Mouse (Mus musculus): ENCODE results near the gene Aspg. TPM values are rescaled to one million over a fixed set of nuclear protein-coding genes. Genes with fewer than 3 reads are reported as not detected.

Aspg gene
- total RNA-seq (2021): 35.6 and 47.0 TPM in 2 replicates
- long read RNA-seq, transcript Aspg-201 (15 exons, 2,722 nt): major isoform, 106 of 192 reads
- long read RNA-seq, partial matches to known transcripts: 32 of 192 reads
- long read RNA-seq, other reads (novel, unspliced or antisense): 54 of 192 reads

DNA sequence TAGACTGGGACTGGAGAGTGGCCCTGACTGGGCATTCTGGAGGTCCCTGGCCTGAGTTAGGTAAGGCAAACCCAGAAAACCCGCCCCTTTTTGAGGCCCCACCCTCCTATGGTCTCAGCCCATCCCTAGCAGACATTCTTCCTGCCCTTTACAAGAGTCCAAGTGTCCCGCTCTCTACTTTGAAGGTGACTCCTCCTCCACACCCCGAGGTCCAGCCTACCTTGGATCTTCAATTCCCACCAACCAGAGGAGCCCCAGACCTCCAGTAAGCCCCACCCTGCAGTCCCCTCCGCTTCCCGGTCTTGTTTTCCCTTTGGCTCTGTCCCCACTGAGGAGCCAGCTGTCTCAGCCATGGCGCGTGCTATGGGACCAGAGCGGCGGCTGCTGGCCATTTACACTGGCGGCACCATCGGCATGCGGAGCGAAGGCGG, at the start of gene Aspg:
Gene Aspg (plus strand): TSS at position 139 of the 431 bp plus-strand sequence.
- DNase-seq: no peak

DNA sequence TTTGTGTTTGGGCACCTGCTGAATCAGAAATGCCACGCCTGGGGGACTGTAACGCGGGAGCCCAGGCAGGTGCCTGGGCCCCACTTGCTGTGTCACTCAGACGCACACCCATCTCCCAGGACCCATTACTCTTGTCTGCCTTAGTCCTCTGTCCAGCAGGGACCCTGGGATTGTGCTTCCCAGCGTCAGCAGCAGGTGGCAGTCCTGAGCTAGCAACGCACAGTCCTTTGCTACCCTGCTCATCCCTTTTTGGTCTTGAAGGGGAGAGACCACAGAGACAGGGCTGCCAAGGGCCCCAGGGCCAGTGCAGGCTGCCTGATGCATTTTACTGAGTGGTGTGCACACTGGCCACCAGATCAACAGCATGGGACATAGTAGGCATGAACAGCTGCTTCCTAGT, 28.8 kb upstream of the Aspg start:
- peak; percentile 84 for DNase-seq

DNA sequence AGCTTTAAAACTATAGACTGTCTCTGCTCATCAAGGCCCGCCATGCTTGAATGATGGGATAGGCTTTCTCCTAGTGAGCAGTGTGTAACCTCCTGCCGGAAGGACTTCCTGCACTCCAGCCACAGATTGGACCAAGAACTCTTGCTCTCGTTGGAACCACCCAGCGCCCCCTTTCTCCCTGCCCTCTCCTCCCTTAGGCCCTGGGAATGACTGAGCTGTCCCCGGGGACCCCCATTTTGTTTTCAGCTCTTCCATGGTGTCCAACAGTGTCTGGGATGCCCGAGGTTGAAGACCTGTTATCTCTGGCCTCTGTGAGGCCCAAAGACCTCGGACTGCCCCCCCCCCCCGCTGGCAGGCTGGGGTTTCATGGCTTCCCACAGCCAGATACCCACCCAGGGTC, 26.6 kb upstream of the Aspg start:
- no peak for DNase-seq

DNA sequence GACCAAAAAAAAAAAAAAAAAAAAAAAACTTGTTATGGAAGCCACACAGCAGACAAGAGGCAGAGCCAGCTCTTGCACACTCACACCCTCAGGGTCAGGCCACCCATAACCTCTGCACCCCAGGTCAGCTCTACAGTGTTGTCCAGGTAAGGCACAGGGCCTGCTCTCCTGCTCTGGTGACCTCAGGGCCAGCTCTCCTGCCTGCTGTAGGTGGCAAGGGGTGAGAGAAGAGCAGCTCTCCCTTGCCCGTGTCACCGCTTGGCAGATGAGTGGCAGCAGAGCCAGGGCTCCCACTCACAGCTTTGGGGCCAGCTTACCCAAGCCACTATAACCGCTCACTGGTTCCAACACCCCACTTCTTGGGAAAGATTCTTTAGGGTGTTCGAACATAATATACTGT, 25.6 kb upstream of the Aspg start:
- DNase-seq: no peak

DNA sequence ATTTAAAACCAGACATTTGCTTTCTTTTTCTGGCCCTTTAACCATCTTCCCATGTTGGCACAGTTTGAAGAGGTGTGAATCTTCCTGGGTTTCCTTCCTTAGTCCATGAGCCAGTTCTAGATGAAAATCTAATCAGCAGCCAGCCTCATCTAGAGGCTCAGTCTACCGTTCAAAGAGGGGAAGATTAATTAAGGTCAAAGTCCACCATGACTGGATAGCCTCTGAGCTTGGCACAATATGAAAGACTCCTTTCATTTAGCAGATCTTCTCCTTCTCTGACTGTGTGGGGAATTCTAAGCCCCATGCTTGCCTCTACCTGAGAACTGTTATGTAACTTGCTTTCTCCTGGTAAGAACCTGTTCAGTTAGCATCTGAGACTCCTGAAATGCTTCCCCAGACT, 24.2 kb upstream of the Aspg start:
- DNase-seq: no peak

- DNase-seq: no peak
Observed at GRCm38 (mm10) chr12:112086250-112086649, 20.2 kb upstream of the Aspg start.

DNA sequence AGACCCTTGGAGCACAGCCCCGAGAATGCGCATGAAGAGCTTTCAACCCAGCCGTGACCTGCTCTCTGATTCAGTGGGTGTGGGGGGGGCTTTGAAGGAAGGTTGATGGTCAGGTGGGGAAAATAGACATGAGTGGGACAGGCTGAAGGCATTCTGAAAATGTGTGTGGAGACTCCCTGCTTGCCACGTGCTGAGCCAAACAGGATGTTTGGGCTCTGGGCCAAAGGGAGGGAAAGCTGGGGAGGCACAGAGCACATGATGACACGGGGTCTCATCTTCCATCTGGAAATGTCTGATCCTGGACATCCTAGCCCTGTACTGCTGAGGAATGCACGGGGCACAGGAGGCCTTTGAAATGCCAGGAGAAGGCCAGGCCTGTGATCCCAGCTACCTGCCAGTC, 19.8 kb upstream of the Aspg start:
- DNase-seq: no peak

DNA sequence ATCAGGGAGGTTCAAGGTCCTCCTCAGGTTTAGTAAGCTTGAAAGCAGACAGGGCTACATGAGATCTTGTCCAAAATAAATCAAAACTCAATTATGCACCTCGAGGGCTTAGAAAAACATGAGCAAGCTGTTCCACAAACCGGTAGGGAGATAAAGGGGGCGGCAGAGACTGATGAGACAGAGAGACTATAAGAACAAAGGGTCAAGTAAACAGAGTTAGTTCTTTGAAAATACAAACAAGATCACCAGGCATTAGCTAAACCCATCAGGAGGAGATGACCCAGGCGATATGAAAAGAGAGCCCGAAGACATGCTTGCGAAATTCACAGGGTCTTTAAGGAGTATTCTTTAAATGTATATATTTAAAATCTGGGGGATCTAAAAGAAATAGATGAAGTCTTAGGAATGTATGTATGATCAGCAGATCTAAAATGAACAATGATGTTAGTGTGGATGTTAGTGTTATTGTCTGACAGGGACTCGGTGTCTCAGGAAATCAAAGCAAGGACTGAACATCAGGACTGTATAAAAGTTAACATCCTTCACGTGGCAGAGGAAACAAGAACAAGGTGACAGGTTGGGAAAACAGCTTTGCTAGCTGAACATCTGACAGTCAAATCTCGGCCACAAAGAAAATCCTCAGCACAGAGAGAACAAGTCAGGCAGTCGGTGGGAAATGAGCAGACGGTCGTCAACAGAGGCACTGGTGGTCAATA, 17.7 kb upstream of the Aspg start:
- no peak for DNase-seq

DNA sequence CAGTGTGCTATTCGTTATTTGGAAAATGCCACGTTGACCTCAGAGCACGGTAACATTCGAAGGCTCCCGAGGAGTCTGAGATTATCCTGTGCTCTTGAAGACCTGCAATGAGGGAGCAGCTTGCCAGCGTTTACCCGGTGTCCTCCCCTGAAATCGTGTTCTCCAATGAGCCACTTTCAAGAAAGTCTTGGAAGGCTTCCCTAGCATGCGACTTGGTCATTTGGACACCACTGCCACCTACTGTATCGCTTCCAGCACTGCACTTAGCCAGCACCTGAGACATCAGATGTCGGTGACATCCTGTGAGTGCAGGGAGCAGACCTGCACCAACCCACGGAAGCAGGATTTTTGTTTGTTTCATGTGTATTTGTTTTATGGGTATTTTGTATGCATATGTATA, 15.4 kb upstream of the Aspg start:
- DNase-seq: peak; percentile 61

- no peak for DNase-seq
Observed at GRCm38 (mm10) chr12:112094261-112094880, 12.1 kb upstream of the Aspg start.

DNA sequence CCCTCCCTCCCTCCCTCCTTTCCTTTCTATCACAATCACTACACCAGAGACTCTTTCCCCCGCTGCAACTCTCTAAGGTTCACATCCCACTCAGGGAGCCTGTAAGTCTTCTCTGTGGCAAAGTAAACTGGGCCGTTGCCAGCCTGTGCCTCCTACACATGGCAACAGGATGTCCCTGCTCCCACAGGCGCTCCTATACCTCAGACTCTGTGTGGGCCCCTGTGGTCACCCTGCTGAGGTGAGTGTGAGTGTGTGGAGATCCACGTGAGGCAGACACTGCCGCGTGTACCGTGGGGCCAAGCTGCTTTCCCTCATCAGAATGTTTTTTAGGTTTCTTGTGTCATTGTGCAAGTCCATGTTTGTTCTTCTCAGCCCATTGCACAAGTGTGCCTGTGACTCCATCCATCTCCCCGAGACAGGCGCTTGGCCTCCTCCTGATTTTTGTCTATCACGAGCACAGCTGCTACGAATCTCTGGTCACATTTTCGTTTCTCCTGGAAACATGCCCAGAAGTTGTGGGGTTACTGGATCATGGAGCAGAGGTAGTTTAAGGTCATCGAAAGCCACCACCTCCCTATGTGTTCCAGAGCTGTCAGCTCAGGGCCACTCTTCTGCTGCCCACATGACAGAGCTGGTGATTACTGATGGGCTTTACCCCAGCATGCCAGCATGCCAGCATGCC, 10.3 kb upstream of the Aspg start:
- peak; percentile 58 for DNase-seq

GRCm38 (mm10) chr12:112096733-112097117, 9.8 kb upstream of the Aspg start:
- no peak for DNase-seq

DNA sequence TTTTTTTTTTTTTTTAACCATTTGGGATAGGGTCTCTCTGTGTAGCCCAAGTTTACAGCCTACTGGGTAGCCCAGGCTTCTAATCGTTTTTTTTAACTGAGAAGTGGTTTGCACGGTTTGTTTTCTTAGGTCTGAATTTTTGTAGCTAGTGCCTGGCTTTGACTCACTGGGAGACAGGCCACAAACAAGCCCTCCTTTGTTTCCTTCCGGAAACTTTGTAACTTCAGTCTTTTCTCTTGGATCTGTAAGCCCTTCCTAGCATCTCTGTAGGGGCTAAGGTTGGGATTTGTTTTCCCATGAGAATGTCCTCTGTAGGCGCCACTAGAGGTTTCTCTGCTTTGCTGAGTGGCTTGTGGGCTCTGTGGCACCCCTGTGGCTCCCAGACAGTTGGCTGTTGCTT, 6.4 kb upstream of the Aspg start:
- DNase-seq: no peak

GRCm38 (mm10) chr12:112101045-112101444, 5.4 kb upstream of the Aspg start:
- DNase-seq: no peak

GRCm38 (mm10) chr12:112103179-112103578, 3.3 kb upstream of the Aspg start:
- DNase-seq: no peak

- DNase-seq: no peak
Observed at GRCm38 (mm10) chr12:112104890-112105289, 1.6 kb upstream of the Aspg start.

DNA sequence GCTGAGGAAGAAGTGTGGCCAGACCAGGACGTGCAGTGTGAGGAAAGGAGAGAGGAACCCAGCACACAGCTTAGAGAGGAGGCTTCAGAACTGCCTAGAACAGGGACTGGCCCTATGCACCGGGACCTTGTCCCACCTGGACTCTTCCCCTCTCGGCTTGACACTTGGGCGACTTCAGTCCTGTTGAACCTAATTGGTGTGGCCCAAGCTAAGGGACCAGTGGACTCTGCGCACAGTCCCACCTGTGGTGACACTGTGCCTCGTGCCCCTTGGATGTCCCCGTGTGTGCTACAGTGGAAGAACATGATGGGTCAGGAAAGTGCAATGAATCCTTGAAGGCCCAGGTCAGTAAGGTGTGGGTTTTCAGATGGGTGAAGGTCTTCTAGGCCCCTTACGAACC, 1.2 kb downstream of the Aspg start:
- DNase-seq: no peak

GRCm38 (mm10) chr12:112108696-112109445, 2.4 kb downstream of the Aspg start:
- DNase-seq: no peak

- DNase-seq: no peak
Observed at GRCm38 (mm10) chr12:112109701-112110100, 3.2 kb downstream of the Aspg start.

- peak; percentile 52 for DNase-seq
Observed at GRCm38 (mm10) chr12:112111323-112111722, 4.8 kb downstream of the Aspg start.

DNA sequence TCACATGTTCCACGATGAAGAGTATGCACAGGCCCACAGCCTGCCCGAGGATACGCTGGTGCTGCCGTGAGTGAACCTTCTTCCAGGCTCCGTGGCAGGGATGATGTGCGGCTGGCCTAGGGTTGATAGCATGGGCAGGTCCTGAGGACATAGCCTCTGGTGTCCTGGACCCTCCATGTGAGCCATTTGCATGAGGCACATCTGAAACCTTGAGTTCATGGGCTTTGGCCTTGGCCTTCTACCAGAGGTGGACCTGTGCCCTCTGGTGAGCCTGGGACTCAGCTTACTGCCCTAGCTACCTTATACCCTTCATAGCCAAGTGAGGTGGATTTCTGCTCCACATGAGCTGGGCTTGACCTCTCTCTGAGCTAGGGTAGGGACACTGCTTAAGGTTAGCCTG, 5.8 kb downstream of the Aspg start:
- DNase-seq: no peak

DNA sequence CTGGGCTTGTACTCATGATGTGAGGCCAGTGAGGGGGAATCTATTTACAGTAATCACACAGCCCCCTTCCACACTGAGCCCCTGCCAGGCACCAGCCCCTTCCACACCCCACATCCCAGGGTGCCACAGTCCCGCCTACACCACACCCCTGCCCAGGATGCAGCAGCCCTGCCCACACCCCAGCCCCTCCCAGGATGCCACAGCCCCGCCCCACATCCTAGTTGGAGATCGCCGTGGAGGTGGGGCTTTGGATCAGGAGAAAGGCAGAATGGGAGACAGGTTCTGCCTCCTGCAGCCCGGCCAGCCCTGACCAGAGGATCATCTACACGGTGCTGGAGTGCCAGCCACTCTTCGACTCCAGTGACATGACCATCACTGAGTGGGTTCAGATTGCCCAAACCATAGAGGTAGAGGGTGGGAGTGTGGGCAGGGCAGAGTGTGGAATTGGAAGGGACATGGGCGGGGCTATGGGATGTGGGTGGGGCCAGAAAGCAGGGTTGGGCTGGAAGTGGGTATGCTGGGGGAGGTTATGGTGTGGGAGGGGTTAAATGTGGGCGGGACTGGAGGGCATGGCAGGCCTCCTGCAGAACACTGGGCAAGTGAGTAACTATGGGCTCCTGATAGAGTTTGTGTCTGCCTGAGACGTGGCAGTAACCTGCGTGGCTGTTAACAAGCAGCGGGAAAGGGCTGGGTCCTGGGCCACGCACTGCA, 6.4 kb downstream of the Aspg start:
- DNase-seq: no peak

Measured in adrenal gland, postnatal 25 days (tissue).